Mouse (Mus musculus) embryo, embryonic 10 days (tissue): ENCODE measurements around the gene Zfp991.
"Not testable (repeated sequence)": the region's sequence is repeated elsewhere in the genome, so short reads cannot be mapped to it uniquely, and the experiment has no call there.

Experiments used
- DNase-seq: peaks from one replicate; pipeline ENCODE4 v3.0.0-alpha.2; 2015; ENCODE audit warnings: low spot score

The Zfp991 gene

GRCm38 (mm10) chr4:147131837-147132459, at the start of gene Zfp991:
Gene Zfp991 (plus strand): TSS chr4:147132038.
- DNase-seq, result not testable (repeated sequence)

GRCm38 (mm10) chr4:147095641-147096040, 36.2 kb upstream of the Zfp991 start:
- DNase-seq, result not testable (repeated sequence)

- DNase-seq, result peak; percentile 20
These were observed 29.9 kb upstream of the Zfp991 start for GRCm38 (mm10) chr4:147101666-147102626.

- not testable (repeated sequence) for DNase-seq
These were observed 28.0 kb upstream of the Zfp991 start for GRCm38 (mm10) chr4:147103814-147104213.

GRCm38 (mm10) chr4:147117839-147118238, 14.0 kb upstream of the Zfp991 start:
- DNase-seq, result not testable (repeated sequence)

GRCm38 (mm10) chr4:147122286-147122685, 9.6 kb upstream of the Zfp991 start:
- not testable (repeated sequence) for DNase-seq

- not testable (repeated sequence) for DNase-seq
These were observed 8.0 kb upstream of the Zfp991 start for GRCm38 (mm10) chr4:147123797-147124196.

GRCm38 (mm10) chr4:147124400-147125306, 7.2 kb upstream of the Zfp991 start:
- peak; percentile 68 for DNase-seq

- not testable (repeated sequence) for DNase-seq
These were observed 6.5 kb upstream of the Zfp991 start for GRCm38 (mm10) chr4:147125326-147125725.

GRCm38 (mm10) chr4:147125870-147126269, 6.0 kb upstream of the Zfp991 start:
- peak; percentile 3 for DNase-seq

GRCm38 (mm10) chr4:147126435-147126834, 5.4 kb upstream of the Zfp991 start:
- DNase-seq, result not testable (repeated sequence)

- DNase-seq, result not testable (repeated sequence)
These were observed 4.7 kb upstream of the Zfp991 start for GRCm38 (mm10) chr4:147127137-147127536.

- DNase-seq, result not testable (repeated sequence)
These were observed 3.7 kb upstream of the Zfp991 start for GRCm38 (mm10) chr4:147128152-147128551.

- not testable (repeated sequence) for DNase-seq
These were observed 1.8 kb downstream of the Zfp991 start for GRCm38 (mm10) chr4:147133596-147133995.

GRCm38 (mm10) chr4:147141757-147142156, 9.9 kb downstream of the Zfp991 start:
- DNase-seq, result not testable (repeated sequence)

GRCm38 (mm10) chr4:147165282-147165681, 33.4 kb downstream of the Zfp991 start:
- DNase-seq, result not testable (repeated sequence)

GRCm38 (mm10) chr4:147170547-147170946, 38.7 kb downstream of the Zfp991 start:
- not testable (repeated sequence) for DNase-seq

GRCm38 (mm10) chr4:147171557-147171956, 39.7 kb downstream of the Zfp991 start:
- not testable (repeated sequence) for DNase-seq

- DNase-seq, result not testable (repeated sequence)
These were observed 44.5 kb downstream of the Zfp991 start for GRCm38 (mm10) chr4:147176279-147176880.

- DNase-seq, result not testable (repeated sequence)
These were observed 49.4 kb downstream of the Zfp991 start for GRCm38 (mm10) chr4:147181141-147181685.
